Mouse (Mus musculus): ENCODE data around the gene Evpl. TPM values are rescaled to one million over a fixed set of nuclear protein-coding genes. Genes with fewer than 3 reads are reported as not detected.

Gene Evpl
- polyA plus RNA-seq, 1 experiment: 0.96 TPM

DNA sequence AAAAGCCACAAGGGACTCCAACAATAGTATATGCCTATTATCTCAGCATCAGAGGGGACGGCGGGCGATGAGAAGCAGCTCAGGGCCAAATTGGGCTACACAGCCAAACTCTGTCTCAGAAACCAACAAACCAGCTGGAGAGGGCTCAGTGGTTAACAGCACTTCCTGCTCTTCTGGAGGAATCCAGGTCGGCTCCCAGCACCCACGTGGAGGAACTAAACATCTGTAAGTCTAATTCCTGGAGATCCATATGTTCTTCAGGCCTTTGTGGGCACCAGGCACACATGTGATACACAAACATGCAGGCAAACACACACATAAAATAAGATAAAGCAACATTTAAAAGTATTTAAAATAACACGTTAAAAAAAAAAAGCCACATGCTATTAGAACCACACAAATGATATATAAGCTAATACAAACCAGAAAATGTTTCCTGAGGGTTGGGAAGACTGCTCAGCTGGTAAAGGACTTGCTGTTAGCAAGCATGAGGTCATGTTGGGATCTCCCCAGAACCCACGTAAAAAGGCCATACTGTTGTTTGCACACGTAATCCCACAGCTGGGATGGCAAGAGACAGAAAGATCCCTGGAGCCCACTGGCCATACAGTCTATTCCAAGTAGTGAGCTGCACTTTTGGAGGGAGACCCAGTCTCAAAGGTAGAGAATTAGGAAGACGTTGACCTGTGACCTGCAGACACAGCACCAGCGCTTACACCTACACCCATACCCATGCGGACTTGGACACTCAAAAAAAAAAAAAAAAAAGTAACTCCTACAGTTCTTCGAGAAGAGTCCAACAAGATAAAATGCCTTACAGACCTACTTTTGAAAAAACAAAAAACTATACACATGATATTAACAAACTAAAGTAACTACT is 35.0 kb upstream of the Evpl start:
- TF ChIP-seq POLR2A (IDR thresholded peaks at IDR 0.05; ENCODE audit: borderline replicate concordance, extremely low read depth, insufficient read depth, insufficient read length, poor library complexity, severe bottlenecking) (no peak), CTCF (IDR thresholded peaks at IDR 0.05; ENCODE audit: borderline replicate concordance, extremely low read depth, insufficient read depth, insufficient read length) (no peak)
- no peak for DNase-seq (ENCODE audit: low read depth)

DNA sequence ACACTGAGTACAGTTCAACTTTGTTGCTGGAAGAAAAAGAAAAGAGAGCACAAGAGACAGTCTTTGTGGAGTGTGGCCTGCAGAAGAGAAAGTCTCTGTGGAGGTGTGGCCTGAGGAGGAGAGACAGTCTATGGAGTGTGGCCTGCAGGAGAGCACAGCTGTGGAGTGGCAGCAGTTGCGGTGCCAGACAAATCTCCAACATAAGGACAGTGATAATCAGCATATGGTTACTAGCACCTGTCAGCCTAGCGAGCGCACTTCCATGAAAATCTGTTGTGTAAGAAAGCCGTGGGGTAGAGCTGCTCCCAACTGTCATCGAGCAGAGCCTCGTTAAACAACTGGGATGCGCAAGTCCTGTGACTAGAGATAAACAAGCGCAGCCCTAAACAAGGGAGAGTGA is 31.7 kb upstream of the Evpl start:
- no peak for TF ChIP-seq POLR2A (IDR thresholded peaks at IDR 0.05; ENCODE audit: borderline replicate concordance, extremely low read depth, insufficient read depth, insufficient read length, poor library complexity, severe bottlenecking)
- peak; percentile 54 for DNase-seq (ENCODE audit: low read depth)

DNA sequence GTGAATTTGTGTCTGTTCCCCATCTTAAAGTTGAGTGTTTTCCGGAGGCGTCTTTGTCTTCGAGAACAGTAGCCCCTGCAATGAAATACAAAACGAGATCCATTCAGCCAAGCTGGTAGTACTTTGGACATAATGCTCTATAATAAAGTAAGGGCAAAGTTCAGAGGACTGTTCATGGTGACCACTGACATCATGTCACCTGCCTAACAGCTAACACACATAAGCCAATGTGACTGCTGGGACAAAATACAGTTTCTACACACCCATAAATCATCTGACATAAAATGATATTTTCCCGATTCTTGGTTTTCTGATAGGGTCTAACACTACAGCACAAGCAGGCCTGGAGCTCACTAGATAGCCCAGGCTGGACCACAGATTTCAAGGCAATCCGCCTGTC is 30.4 kb upstream of the Evpl start:
- no peak for DNase-seq (ENCODE audit: low read depth)
- TF ChIP-seq CTCF (IDR thresholded peaks at IDR 0.05; ENCODE audit: borderline replicate concordance, extremely low read depth, insufficient read depth, insufficient read length) (no peak), POLR2A (IDR thresholded peaks at IDR 0.05; ENCODE audit: borderline replicate concordance, extremely low read depth, insufficient read depth, insufficient read length, poor library complexity, severe bottlenecking) (no peak)

DNA sequence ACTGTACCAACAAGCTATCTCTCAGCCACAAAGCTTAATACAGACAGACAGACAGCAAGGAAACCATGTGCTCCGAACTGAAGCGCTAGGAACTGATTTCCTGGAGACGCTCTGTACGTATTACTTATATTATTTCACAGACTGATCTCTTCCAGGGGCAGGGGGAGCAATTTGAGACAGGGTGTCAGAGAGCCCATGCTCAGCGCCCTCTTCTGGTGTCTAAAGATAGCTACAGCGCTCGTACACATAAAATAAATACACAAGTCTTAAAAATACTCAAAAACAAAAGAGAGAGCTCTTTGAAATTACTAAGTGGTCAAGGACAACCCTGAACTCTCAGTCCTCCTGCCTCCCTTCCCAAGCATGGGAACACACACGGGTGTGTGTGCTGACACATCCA is 29.8 kb upstream of the Evpl start:
- DNase-seq (ENCODE audit: low read depth): no peak
- TF ChIP-seq POLR2A (IDR thresholded peaks at IDR 0.05; ENCODE audit: borderline replicate concordance, extremely low read depth, insufficient read depth, insufficient read length, poor library complexity, severe bottlenecking) (no peak), CTCF (IDR thresholded peaks at IDR 0.05; ENCODE audit: borderline replicate concordance, extremely low read depth, insufficient read depth, insufficient read length) (peak; percentile 29; the same call in 1 of the 2 replicates)

DNA sequence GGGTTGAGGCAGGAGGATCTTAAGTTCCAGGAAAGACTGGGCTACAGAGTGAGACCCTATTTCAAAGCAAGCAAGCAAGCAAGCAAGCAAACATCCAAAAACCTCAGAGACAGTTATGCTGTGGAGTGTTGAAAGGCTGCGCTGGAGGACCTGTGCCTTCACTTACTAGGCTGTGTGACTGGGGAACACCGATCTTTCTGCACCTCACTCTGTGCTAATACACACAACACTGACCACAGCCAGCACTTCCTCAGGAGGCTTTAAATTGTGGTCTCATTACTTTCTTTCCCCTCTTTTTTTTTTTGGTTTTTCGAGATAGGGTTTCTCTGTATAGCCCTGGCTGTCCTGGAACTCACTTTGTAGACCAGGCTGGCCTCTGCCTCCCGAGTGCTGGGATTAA is 28.0 kb upstream of the Evpl start:
- no peak for TF ChIP-seq POLR2A (IDR thresholded peaks at IDR 0.05; ENCODE audit: borderline replicate concordance, extremely low read depth, insufficient read depth, insufficient read length, poor library complexity, severe bottlenecking)
- no peak for TF ChIP-seq CTCF (IDR thresholded peaks at IDR 0.05; ENCODE audit: borderline replicate concordance, extremely low read depth, insufficient read depth, insufficient read length)
- no peak for DNase-seq (ENCODE audit: low read depth)

DNA sequence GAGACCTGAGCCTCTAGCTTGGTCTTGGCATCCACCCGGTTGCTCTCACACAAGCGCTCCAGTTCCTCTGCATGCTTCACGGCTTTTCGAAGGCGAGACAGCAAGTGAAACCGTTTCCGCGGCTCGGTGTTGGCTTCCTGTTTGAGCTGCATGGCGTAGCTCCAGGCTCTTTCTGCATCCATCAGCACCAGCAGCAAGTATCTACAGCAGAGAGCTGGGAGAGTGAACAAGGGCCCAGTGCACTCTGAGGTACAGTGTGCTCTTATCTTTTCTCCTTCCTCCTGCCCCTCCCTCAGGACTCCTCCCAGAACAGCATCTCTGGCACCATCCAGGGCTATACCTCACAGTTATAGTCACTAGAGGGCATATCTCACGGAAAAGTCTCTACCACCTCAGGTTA is 27.5 kb upstream of the Evpl start:
- peak; percentile 47 for DNase-seq (ENCODE audit: low read depth)
- TF ChIP-seq POLR2A (IDR thresholded peaks at IDR 0.05; ENCODE audit: borderline replicate concordance, extremely low read depth, insufficient read depth, insufficient read length, poor library complexity, severe bottlenecking) (no peak), CTCF (IDR thresholded peaks at IDR 0.05; ENCODE audit: borderline replicate concordance, extremely low read depth, insufficient read depth, insufficient read length) (no peak)

DNA sequence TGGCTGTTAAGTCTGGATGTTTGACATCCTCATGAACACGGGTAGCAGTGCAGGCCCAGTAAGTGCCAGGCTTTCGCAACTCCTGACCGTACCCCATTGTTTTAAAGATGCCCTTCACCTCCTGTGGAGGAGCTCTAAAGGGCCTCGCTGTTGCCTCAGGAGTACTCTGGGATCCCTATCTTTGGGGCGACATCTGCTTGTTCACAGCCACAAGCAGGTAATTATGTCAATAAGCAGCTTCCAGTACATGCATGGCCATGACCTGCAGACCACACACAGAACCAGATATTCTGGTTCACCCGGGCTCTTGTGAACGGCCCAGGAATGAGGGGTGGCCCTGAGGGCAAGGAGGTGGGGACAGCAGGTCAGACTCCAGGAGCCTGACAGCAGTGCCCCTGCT is 22.4 kb upstream of the Evpl start:
- no peak for DNase-seq (ENCODE audit: low read depth)
- TF ChIP-seq CTCF (IDR thresholded peaks at IDR 0.05; ENCODE audit: borderline replicate concordance, extremely low read depth, insufficient read depth, insufficient read length) (no peak), POLR2A (IDR thresholded peaks at IDR 0.05; ENCODE audit: borderline replicate concordance, extremely low read depth, insufficient read depth, insufficient read length, poor library complexity, severe bottlenecking) (no peak)

DNA sequence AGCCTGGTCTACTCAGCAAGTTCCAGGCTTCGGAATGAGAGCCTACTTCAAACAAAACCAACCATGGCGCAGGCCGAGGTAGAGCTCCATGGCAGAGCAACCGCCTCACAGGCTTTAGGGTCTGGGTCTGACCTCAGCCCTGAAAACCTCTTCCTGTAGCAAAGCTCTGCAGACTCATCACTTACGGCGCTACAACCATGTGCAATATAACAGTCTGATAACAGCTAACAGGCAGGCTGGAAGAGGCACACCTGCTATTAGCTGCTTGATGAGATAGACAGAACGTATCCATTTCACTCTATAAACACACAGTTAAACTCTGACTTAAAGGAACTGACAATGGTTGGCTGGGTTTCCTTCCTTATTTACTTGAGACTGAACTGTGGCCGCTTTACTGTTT is 21.6 kb upstream of the Evpl start:
- TF ChIP-seq CTCF (IDR thresholded peaks at IDR 0.05; ENCODE audit: borderline replicate concordance, extremely low read depth, insufficient read depth, insufficient read length) (no peak), POLR2A (IDR thresholded peaks at IDR 0.05; ENCODE audit: borderline replicate concordance, extremely low read depth, insufficient read depth, insufficient read length, poor library complexity, severe bottlenecking) (no peak)
- no peak for DNase-seq (ENCODE audit: low read depth)

DNA sequence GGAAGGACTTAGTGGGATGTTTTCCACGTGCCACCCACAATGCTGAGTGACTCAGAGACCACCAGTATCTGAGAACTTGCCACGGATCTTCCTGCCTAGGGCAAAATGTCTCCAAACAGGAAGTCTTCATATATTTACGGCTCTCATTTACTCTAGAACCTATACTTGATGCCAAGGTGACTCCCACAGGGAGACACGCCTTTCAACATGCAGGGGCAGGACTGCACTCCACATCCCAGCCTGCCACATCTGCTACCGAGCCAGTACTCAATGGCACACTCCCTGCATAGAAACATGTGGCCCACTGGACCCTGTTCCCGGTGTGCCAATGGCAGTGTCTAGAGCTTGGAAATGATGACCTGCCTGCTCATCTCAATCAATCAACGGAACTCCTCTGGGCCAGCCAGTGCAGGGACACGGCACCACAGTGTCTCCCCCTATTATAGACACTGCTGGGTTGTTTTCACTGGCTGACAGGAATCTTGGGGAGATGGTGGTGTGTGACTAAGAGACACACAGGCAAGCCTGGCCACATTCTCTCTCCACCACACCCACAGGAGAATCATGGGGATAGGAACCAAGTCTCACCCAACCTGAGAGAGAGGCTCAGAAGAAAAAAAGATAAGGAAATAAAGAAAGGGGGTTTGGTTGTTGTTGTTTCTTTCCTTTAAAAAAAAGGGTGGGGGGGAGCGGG is 18.3 kb upstream of the Evpl start:
- DNase-seq (ENCODE audit: low read depth): no peak
- no peak for TF ChIP-seq CTCF (IDR thresholded peaks at IDR 0.05; ENCODE audit: borderline replicate concordance, extremely low read depth, insufficient read depth, insufficient read length)
- no peak for TF ChIP-seq POLR2A (IDR thresholded peaks at IDR 0.05; ENCODE audit: borderline replicate concordance, extremely low read depth, insufficient read depth, insufficient read length, poor library complexity, severe bottlenecking)

DNA sequence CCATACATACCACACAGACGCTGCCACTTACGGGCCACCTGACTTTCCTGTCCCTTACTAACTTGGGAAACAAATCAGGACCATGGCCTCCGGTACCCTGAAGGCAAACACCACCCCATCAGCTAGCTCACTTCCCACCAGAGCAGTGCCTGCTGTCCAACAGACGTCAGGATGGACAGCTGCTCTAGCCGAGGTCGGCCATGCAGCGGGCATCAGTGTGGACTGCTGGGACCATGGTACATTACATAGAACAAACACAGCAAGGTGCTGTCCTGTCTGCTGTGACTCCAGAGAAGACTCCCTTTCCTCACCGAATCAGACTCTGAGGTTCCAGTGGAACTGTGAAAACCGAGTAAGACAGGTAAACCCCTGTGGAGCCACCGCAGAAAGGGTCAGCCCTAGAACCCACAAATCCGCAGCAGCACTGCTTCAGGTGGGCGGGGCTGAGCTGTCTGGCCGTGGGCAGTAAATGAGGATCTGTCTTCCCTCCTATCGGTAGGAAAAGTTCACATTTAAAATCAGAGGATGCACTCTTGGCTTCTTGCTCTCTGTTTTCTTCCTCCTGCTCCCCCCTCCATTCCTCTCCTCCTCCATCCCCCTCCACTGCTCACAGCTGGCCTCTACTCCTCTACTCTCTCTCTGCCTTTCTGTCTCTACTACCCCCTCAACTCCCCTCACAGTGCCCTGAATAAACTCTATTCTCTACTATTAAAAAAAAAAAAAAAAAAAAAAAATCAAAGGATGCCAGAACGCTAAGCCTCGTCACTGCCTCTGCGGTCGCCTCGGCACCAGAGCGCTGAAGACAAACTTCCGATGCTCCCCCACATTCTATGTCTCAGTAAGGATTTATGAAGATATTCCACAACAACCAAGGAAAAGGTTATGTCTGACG is 17.5 kb upstream of the Evpl start:
- no peak for DNase-seq (ENCODE audit: low read depth)
- TF ChIP-seq POLR2A (IDR thresholded peaks at IDR 0.05; ENCODE audit: borderline replicate concordance, extremely low read depth, insufficient read depth, insufficient read length, poor library complexity, severe bottlenecking) (no peak), CTCF (IDR thresholded peaks at IDR 0.05; ENCODE audit: borderline replicate concordance, extremely low read depth, insufficient read depth, insufficient read length) (no peak)

DNA sequence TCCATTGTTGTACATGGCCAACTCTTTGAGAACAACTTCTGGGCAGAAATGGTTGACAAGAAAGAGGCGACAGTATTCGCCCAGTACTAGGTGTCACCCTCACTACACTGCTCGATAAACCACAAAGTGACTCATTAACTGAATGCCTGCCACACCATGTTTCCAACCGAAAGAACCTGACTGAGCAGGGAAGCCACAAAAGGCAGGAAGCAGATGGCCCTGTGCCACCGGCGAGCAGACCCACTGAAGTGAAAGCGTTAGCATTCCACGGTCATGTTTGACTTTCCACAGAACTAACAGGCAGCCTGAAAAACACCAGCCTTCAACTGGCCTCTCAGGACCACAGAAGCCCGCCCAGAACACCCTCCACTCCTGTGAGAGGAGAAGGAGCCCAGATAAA is 16.8 kb upstream of the Evpl start:
- DNase-seq (ENCODE audit: low read depth): no peak
- TF ChIP-seq CTCF (IDR thresholded peaks at IDR 0.05; ENCODE audit: borderline replicate concordance, extremely low read depth, insufficient read depth, insufficient read length): no peak
- TF ChIP-seq POLR2A (IDR thresholded peaks at IDR 0.05; ENCODE audit: borderline replicate concordance, extremely low read depth, insufficient read depth, insufficient read length, poor library complexity, severe bottlenecking): no peak
